Mouse (Mus musculus): ENCODE data around the gene Catip. TPM values are rescaled to one million over a fixed set of nuclear protein-coding genes. Genes with fewer than 3 reads are reported as not detected.

Catip gene
- polyA plus RNA-seq, 1 experiment from 2014 or later, result 0.63 TPM

DNA sequence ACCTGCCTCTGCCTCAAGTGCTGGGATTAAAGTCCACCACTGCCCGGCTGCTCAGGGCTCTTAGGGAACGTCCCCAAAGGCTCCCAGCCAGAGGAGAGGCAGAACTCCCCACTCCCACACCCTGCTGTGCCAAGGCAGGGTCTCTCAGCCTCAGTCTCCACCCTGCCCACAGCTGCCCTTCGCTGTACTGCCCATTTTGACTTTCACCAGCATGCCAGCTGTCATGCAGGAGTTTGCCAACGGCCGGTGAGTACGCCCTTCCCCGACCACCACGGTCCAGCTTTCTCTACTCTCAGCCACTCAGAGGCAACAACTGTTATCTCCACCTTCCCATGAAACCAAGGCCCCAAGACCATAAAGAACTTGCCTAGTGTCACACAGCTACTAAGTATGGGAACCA is 22.6 kb downstream of the Catip start:
- H3K36me3 ChIP-seq (ENCODE audit: insufficient read depth), result no peaks in the 10 kb centered on the region
- no peak overlapping the region for H3K4me2 ChIP-seq
- no peak overlapping the region for H3K27ac ChIP-seq (ENCODE audit: low read depth)
- H3K4me1 ChIP-seq (ENCODE audit: insufficient read depth), result no peaks in the 10 kb centered on the region
- TF ChIP-seq CTCF (IDR thresholded peaks at IDR 0.05; ENCODE audit: low read depth), result no peak
- ATAC-seq (ENCODE audit: insufficient read depth) (no peak), DNase-seq (no peak)
- H3K27me3 ChIP-seq (ENCODE audit: insufficient read depth, low read length), result no peaks in the 10 kb centered on the region
- 77% methylated on average over 8 of the region's 8 CpGs for WGBS
- no peak overlapping the region for H3K4me3 ChIP-seq (ENCODE audit: low read depth, low read length)
- H3K9me3 ChIP-seq (ENCODE audit: low read depth, low read length), result no peaks in the 10 kb centered on the region
- no peak overlapping the region for H3K9ac ChIP-seq

GRCm38 (mm10) chr1:74385064-74385463 is 23.2 kb downstream of the Catip start:
- no peak overlapping the region for H3K9ac ChIP-seq
- 88% methylated on average over 10 of the region's 10 CpGs for WGBS
- H3K4me3 ChIP-seq (ENCODE audit: low read depth, low read length), result no peak overlapping the region
- H3K9me3 ChIP-seq (ENCODE audit: low read depth, low read length), result no peaks in the 10 kb centered on the region
- H3K27ac ChIP-seq (ENCODE audit: low read depth), result no peak overlapping the region
- no peak overlapping the region for H3K4me2 ChIP-seq
- H3K36me3 ChIP-seq (ENCODE audit: insufficient read depth), result no peaks in the 10 kb centered on the region
- H3K27me3 ChIP-seq (ENCODE audit: insufficient read depth, low read length), result no peaks in the 10 kb centered on the region
- H3K4me1 ChIP-seq (ENCODE audit: insufficient read depth), result peaks cover 4% of the 10 kb centered on the region
- ATAC-seq (ENCODE audit: insufficient read depth) (no peak), DNase-seq (no peak)
- TF ChIP-seq CTCF (IDR thresholded peaks at IDR 0.05; ENCODE audit: low read depth), result no peak

DNA sequence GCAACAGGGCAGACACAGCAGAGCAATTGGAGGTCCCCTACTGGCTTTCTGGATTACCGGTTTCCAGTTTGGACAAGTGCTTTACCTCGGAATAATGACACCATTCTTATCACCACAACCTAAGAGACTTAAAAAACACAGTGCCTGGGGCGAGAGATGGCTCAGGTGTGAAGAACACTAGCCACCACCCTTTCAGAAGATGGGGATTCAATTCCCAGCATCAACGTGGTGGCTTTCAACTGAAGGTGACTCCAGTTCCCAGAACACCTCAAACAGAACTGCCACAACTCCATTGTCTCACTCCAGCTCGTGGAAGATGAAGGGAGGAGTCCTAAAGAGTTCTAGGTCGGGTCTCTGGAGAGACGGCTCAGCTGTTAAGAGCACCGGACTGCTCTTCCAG is 23.6 kb downstream of the Catip start:
- Histone ChIP-seq H3K27me3 (ENCODE audit: insufficient read depth, low read length) (no peaks in the 10 kb centered on the region), H3K9me3 (ENCODE audit: low read depth, low read length) (no peaks in the 10 kb centered on the region), H3K4me2 (no peak overlapping the region), H3K4me3 (ENCODE audit: low read depth, low read length) (no peak overlapping the region), H3K4me1 (ENCODE audit: insufficient read depth) (peaks cover 7% of the 10 kb centered on the region), H3K36me3 (ENCODE audit: insufficient read depth) (no peaks in the 10 kb centered on the region), H3K27ac (ENCODE audit: low read depth) (no peak overlapping the region), H3K9ac (no peak overlapping the region)
- ATAC-seq (ENCODE audit: insufficient read depth) (no peak), DNase-seq (no peak)
- 83% methylated on average over 8 of the region's 8 CpGs for WGBS
- no peak for TF ChIP-seq CTCF (IDR thresholded peaks at IDR 0.05; ENCODE audit: low read depth)

DNA sequence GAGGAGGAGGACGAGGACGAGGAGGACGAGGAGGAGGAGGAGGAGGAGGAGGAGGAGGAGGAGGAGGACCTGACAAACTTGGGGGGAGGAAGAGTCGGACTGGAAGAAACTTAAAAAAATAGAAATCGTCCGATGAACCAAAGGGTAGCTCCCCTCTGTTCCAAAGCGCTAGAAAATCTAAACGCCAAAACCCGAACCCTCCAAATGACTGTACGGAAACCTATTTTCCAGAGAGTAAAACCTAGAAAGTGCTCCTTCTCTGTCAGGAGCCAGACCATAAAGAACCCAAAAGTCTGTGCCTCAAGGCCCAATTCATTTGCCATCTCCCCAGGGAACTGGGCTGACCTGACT is 24.4 kb downstream of the Catip start:
- 47% methylated on average over 7 of the region's 10 CpGs for WGBS
- TF ChIP-seq CTCF (IDR thresholded peaks at IDR 0.05; ENCODE audit: low read depth), result no peak

DNA sequence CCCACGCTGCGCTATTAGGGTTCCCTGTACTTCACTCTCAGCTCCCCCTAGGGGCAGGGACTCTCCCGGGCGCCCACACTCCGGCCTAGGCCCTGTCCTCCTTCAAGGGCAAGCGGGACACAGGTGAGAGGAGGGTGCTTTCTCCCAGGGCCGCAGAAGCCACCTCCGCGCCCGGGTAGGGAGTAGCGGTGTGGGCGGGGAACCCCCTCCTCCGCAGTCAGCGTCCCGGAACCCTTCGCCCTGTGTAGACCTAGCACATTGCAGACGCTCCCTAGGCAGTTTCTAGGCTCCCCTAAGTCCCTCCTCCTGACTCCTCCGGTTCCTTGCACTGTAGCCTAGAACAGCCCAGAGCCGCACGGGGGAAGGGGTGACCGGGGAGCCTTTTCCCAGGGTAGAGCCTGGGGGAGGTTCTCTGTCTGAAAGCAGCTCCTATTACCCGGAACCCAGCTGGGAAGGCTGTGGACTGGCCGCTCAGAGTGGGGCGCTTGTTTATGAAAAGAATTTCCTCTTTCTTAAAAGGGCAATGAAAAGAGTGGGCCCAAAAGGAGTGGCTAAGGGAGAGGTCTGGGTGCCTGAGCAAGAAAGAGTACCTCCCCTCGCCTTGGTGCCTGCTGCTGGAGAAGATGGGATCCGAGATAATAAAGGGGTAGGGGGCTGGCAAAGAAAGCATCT is 24.9 kb downstream of the Catip start:
- ATAC-seq (ENCODE audit: insufficient read depth) (peak; percentile 91), DNase-seq (peak; percentile 97)
- no peaks in the 10 kb centered on the region for H3K9me3 ChIP-seq (ENCODE audit: low read depth, low read length)
- TF ChIP-seq CTCF (IDR thresholded peaks at IDR 0.05; ENCODE audit: low read depth), result peak; percentile 62
- no peaks in the 10 kb centered on the region for H3K27me3 ChIP-seq (ENCODE audit: insufficient read depth, low read length)
- peak overlapping the region; percentile 71 for H3K9ac ChIP-seq
- peak overlapping the region; percentile 66 for H3K4me2 ChIP-seq
- H3K4me1 ChIP-seq (ENCODE audit: insufficient read depth), result peaks cover 12% of the 10 kb centered on the region
- H3K36me3 ChIP-seq (ENCODE audit: insufficient read depth), result no peaks in the 10 kb centered on the region
- under 1% methylated on average over 26 of the region's 26 CpGs for WGBS
- peak overlapping the region; percentile 99 for H3K27ac ChIP-seq (ENCODE audit: low read depth)
- H3K4me3 ChIP-seq (ENCODE audit: low read depth, low read length), result peak overlapping the region; percentile 53

More for the DNA sequence above, 24.4 kb downstream of the Catip start:
- DNase-seq (no peak), ATAC-seq (ENCODE audit: insufficient read depth) (no peak)
- H3K27ac ChIP-seq (ENCODE audit: low read depth), result peak overlapping the region; percentile 99
- H3K9me3 ChIP-seq (ENCODE audit: low read depth, low read length), result no peaks in the 10 kb centered on the region
- peak overlapping the region; percentile 53 for H3K4me3 ChIP-seq (ENCODE audit: low read depth, low read length)
- H3K9ac ChIP-seq, result peak overlapping the region; percentile 71
- peak overlapping the region; percentile 66 for H3K4me2 ChIP-seq
- no peaks in the 10 kb centered on the region for H3K27me3 ChIP-seq (ENCODE audit: insufficient read depth, low read length)
- no peaks in the 10 kb centered on the region for H3K36me3 ChIP-seq (ENCODE audit: insufficient read depth)
- peaks cover 12% of the 10 kb centered on the region for H3K4me1 ChIP-seq (ENCODE audit: insufficient read depth)

DNA sequence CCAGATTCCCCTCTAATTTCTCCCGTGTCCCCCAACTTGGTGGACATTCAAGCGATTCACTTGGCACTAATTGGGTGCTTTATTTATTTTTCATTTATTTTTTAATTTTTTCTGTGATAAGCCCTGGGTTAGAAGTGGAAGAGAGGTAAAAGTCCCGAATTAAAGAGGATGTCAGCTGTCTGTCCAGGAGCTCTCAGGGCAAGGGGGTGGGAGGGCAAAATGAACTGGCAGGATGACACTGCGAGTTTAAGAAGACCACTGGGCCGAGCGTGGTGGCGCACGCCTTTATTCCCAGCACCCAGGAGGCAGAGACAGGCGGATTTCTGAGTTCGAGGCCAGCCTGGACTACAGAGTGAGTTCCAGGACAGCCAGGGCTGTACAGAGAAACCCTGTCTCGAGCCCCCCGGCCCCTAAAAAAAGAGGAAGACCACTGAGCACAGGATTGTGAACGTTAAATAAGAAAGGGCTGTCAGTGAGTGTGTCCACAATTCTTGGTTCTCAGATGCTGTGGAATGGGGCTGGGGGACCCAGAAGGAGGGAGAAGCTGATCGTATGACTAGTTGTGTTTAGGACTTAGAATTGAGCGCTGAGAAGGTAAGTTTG is 25.6 kb downstream of the Catip start:
- Histone ChIP-seq H3K4me2 (peak overlapping the region; percentile 66), H3K4me3 (ENCODE audit: low read depth, low read length) (peak overlapping the region; percentile 53), H3K9ac (no peak overlapping the region), H3K9me3 (ENCODE audit: low read depth, low read length) (no peaks in the 10 kb centered on the region), H3K27me3 (ENCODE audit: insufficient read depth, low read length) (no peaks in the 10 kb centered on the region), H3K4me1 (ENCODE audit: insufficient read depth) (peaks cover 12% of the 10 kb centered on the region), H3K36me3 (ENCODE audit: insufficient read depth) (no peaks in the 10 kb centered on the region), H3K27ac (ENCODE audit: low read depth) (peak overlapping the region; percentile 99)
- ATAC-seq (ENCODE audit: insufficient read depth) (no peak), DNase-seq (no peak)
- TF ChIP-seq CTCF (IDR thresholded peaks at IDR 0.05; ENCODE audit: low read depth), result no peak
- WGBS, result 52% methylated on average over 15 of the region's 15 CpGs

DNA sequence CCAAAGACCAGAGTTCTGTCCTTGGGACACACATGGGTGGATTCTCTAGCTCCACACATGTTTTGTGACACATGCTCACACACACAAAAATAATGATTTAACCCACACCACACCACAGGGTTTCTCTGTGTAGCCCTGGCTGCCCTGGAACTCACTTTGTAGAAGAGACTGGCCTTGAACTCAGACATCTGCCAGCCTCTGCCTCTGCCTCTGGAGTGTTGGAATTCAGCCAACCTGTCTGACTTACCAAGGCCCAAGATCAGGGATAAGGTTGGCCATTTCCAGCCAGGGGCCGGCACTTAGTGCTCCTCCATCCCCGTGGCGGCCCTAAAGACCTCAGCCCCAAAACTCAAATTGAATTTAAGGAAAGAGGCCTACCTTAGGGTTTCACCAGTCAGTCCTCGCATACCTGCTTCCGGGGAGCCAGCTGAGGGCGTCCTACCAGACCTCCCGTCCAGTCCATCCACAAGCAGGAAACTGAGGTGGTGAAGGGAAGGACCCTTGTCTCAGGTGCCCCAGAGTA is 26.6 kb downstream of the Catip start:
- ATAC-seq (ENCODE audit: insufficient read depth) (no peak), DNase-seq (no peak)
- Histone ChIP-seq H3K4me2 (no peak overlapping the region), H3K9ac (no peak overlapping the region), H3K27me3 (ENCODE audit: insufficient read depth, low read length) (no peaks in the 10 kb centered on the region), H3K4me3 (ENCODE audit: low read depth, low read length) (no peak overlapping the region), H3K27ac (ENCODE audit: low read depth) (no peak overlapping the region), H3K9me3 (ENCODE audit: low read depth, low read length) (no peaks in the 10 kb centered on the region), H3K4me1 (ENCODE audit: insufficient read depth) (peaks cover 12% of the 10 kb centered on the region), H3K36me3 (ENCODE audit: insufficient read depth) (peaks cover 4% of the 10 kb centered on the region)
- WGBS, result 77% methylated on average over 7 of the region's 7 CpGs
- no peak for TF ChIP-seq CTCF (IDR thresholded peaks at IDR 0.05; ENCODE audit: low read depth)
